Mouse (Mus musculus) hindbrain, embryonic 12.5 days (tissue): ENCODE measurements around the gene Hapln2. TPM values are rescaled to one million over a fixed set of nuclear protein-coding genes. Genes with fewer than 3 reads are reported as not detected.
A peak's percentile ranks its signal among the peaks of the same experiment; 100 is the strongest.

Experiments
- ATAC-seq: fragments of 200-750 bp; cut with Nextera tagmentation; 2 replicates; pipeline ENCODE4 v1.8.0; 2017; ENCODE audit warnings: moderate TSS enrichment; ENCODE audit not compliant: low FRiP score
- H3K27ac ChIP-seq: fragments of 300-500 bp; sonication (generic); 2 replicates; pipeline ENCODE4 v1.5.1; 2016; ENCODE audit warnings: mild to moderate bottlenecking
- H3K27me3 ChIP-seq: fragments of 300-500 bp; sonication (generic); 2 replicates; pipeline ENCODE4 v1.6.1; 2016; ENCODE audit warnings: mild to moderate bottlenecking
- H3K36me3 ChIP-seq: fragments of 300-500 bp; sonication (generic); 2 replicates; pipeline ENCODE4 v1.6.1; 2016; ENCODE audit warnings: mild to moderate bottlenecking
- H3K4me1 ChIP-seq: fragments of 300-500 bp; sonication (generic); 2 replicates; pipeline ENCODE4 v1.6.1; 2016
- H3K4me2 ChIP-seq: fragments of 300-500 bp; sonication (generic); replicated peaks from 2 replicates; pipeline ENCODE4 v1.6.1; 2016; ENCODE audit warnings: mild to moderate bottlenecking
- H3K4me3 ChIP-seq: fragments of 300-500 bp; sonication (generic); 2 replicates; pipeline ENCODE4 v1.5.1; 2016; ENCODE audit warnings: mild to moderate bottlenecking
- H3K9ac ChIP-seq: fragments of 300-500 bp; sonication (generic); 2 replicates; pipeline ENCODE4 v1.6.1; 2016; ENCODE audit warnings: mild to moderate bottlenecking, moderate library complexity
- H3K9me3 ChIP-seq: fragments of 300-500 bp; sonication (generic); replicated peaks from 2 replicates; pipeline ENCODE4 v1.6.1; 2016; ENCODE audit warnings: mild to moderate bottlenecking
- WGBS: fragments of 180-500 bp; shearing (Covaris S2); methylation state at CpG from one replicate; pipeline ENCODE4 v1.1.7; 2016; 5-methylcytosine and 5-hydroxymethylcytosine counted together
- polyA plus RNA-seq: library from polyadenylated mRNA; unstranded; fragments of >200 nt; fragmentation: Nextera tagmentation; extraction: Ambion mirVana; gene quantifications from 2 replicates; pipeline ENCODE4 v1.2.1, GENCODE M21; 2016

The Hapln2 gene
- polyA plus RNA-seq, 1 experiment from 2014 or later: 0.30 TPM

DNA sequence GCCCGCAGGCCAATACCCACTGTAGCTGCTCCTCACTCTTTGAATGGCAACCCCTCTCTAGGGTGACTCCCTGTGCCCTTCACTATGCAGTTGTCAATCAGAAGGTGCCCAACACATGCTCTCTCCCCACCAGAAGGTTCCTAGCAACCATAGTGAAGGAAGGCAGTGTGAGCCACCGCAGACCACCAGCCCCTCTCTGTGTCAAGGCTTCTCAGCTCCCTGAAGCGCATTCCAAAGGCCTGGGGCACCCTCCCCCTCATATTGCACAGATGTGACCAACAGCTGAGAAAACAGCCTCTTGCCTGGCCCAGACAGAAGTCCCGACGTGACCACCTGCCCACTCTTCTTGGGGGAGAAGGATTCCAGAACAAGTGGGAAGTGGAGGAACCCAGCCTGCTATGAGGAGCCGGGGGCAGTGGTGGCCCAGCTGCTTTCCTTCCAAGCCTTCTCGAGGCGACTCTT lies 55.1 kb downstream of the Hapln2 start:
- H3K9ac ChIP-seq: peak overlapping the region; percentile 86
- ATAC-seq: peak; percentile 65
- peak overlapping the region; percentile 69 for H3K4me3 ChIP-seq
- WGBS: 4% methylated on average over 8 of the region's 8 CpGs
- peaks cover 2% of the 10 kb centered on the region; the same call in 1 of the 2 replicates for H3K27me3 ChIP-seq
- H3K9me3 ChIP-seq: no peaks in the 10 kb centered on the region
- peak overlapping the region; percentile 93 for H3K4me2 ChIP-seq
- H3K27ac ChIP-seq: peak overlapping the region; percentile 92
- H3K36me3 ChIP-seq: peaks cover 14% of the 10 kb centered on the region
- peaks cover 49% of the 10 kb centered on the region for H3K4me1 ChIP-seq

Other genes with a start within 250 kb of the Hapln2 start
- gene Ntrk1, start 232.4 kb downstream of the Hapln2 start, polyA plus RNA-seq: 19.3 and 24.0 TPM in 2 replicates
- 1.2 and 1.7 TPM in 2 replicates for gene Insrr, start 230.6 kb downstream of the Hapln2 start, polyA plus RNA-seq
- gene Pear1, start 203.3 kb downstream of the Hapln2 start, polyA plus RNA-seq: 13.1 and 13.2 TPM in 2 replicates
- gene Sh2d2a, start 180.8 kb downstream of the Hapln2 start, polyA plus RNA-seq: not detected in 2 replicates
- gene Prcc, start 142.0 kb downstream of the Hapln2 start, polyA plus RNA-seq: 14.7 and 16.4 TPM in 2 replicates
- gene Hdgf, start 121.3 kb downstream of the Hapln2 start, polyA plus RNA-seq: 219 and 230 TPM in 2 replicates
- 72.9 and 79.0 TPM in 2 replicates for gene Mrpl24, start 108.1 kb downstream of the Hapln2 start, polyA plus RNA-seq
- gene Isg20l2, start 97.3 kb downstream of the Hapln2 start, polyA plus RNA-seq: 67.7 and 68.7 TPM in 2 replicates
- gene Rrnad1, start 96.9 kb downstream of the Hapln2 start, polyA plus RNA-seq: 22.1 and 22.5 TPM in 2 replicates
- 384 and 396 TPM in 2 replicates for gene Crabp2, start 78.9 kb downstream of the Hapln2 start, polyA plus RNA-seq
- 136 and 153 TPM in 2 replicates for gene Nes, start 56.5 kb downstream of the Hapln2 start, polyA plus RNA-seq
- gene Bcan, start 27.4 kb downstream of the Hapln2 start, polyA plus RNA-seq: 1.7 and 1.9 TPM in 2 replicates
- 28.0 and 28.3 TPM in 2 replicates for gene Gpatch4, start 15.5 kb upstream of the Hapln2 start, polyA plus RNA-seq
- gene Naxe, start 30.9 kb upstream of the Hapln2 start, polyA plus RNA-seq: 135 and 137 TPM in 2 replicates
- gene Ttc24, start 50.7 kb upstream of the Hapln2 start, polyA plus RNA-seq: 0.36 TPM in 1 of 2 replicates, not detected in the other
- 14.7 and 14.9 TPM in 2 replicates for gene Iqgap3, start 54.4 kb upstream of the Hapln2 start, polyA plus RNA-seq
- 17.7 and 20.7 TPM in 2 replicates for gene Mef2d, start 114.8 kb upstream of the Hapln2 start, polyA plus RNA-seq
- gene Rhbg, start 227.1 kb upstream of the Hapln2 start, polyA plus RNA-seq: 0.23 and 0.25 TPM in 2 replicates